Mouse (Mus musculus): Measurements from ENCODE around the gene Gm6176.
"Not testable (repeated sequence)": the region's sequence is repeated elsewhere in the genome, so short reads cannot be mapped to it uniquely, and the experiment has no call there.

The Gm6176 gene

GRCm38 (mm10) chr7:22056205-22056604, at the start of gene Gm6176:
TSS of gene Gm6176 (minus strand) at chr7:22056305.
- DNase-seq (ENCODE audit: low spot score in 2 of 2): not testable (repeated sequence)

- not testable (repeated sequence) for DNase-seq (ENCODE audit: low spot score in 2 of 2)
Observed at GRCm38 (mm10) chr7:22068757-22069156, 12.7 kb upstream of the Gm6176 start, which contains the start of gene Vmn1r139. TSS of gene Vmn1r139 (plus strand) at chr7:22069057.

- not testable (repeated sequence) for DNase-seq (ENCODE audit: low spot score in 2 of 2)
Observed at GRCm38 (mm10) chr7:22028797-22029196, 27.3 kb downstream of the Gm6176 start, which contains the start of gene Vmn1r138. TSS of gene Vmn1r138 (minus strand) at chr7:22028897.
